Comparison of ENCODE assay signal across 8 mouse cellular contexts in the genomic region with DNA sequence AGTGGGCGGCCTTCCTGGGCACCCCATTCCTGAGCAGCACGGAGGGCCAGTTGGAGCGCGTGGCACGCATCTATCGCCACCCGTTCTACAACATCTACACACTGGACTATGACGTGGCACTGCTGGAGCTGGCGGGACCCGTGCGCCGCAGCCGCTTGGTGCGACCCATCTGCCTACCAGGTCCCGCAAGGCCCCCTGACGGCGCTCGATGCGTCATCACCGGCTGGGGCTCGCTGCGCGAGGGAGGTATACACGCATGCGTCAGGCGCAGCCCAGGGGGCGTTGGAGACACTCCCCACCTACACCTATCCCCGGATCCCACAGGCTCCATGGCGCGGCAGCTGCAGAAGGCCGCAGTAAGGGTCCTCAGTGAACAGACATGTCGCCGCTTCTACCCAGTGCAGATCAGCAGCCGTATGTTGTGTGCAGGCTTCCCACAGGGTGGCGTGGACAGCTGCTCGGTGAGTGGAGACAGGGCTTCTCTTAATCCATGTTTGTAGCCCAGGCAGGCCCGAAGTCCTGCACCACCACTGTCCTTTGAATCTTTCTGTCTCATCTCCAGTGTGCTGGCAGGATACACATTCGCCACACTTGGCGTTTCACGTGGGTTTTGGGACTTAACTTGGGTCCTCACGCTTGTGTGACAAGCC. TPM values are rescaled to one million over a fixed set of nuclear protein-coding genes. Genes with fewer than 3 reads are reported as not detected.
DNase-seq lines count a peak whose midpoint lies in the region; ATAC-seq lines count a peak whose summit lies in the region.

No protein-coding gene starts in this region.

- no peak for ATAC-seq in cerebellum, adult (ENCODE audit: insufficient number of reproducible peaks, low FRiP score, low TSS enrichment)
- ATAC-seq in midbrain, embryonic 12.5 days (ENCODE audit: low FRiP score, low read depth), result no peak
- ATAC-seq in midbrain, embryonic 15.5 days (replicated peaks), result no peak
- ATAC-seq in CD4-positive, CD25-positive, alpha-beta regulatory T cell, adult 4 months, result no peak

- WGBS in midbrain, embryonic 12.5 days, result 28% methylated on average over 41 of the region's 41 CpGs
- 34% methylated on average over 41 of the region's 41 CpGs for WGBS in midbrain, embryonic 15.5 days

- H3K9ac ChIP-seq in midbrain, embryonic 12.5 days (replicated peaks), result no peak overlapping the region
- H3K9ac ChIP-seq in midbrain, embryonic 15.5 days, result no peak overlapping the region

- peak; percentile 64 for DNase-seq in cerebellum, adult 9-11 months
- DNase-seq in layer of hippocampus, adult 9-11 months, result peak; percentile 74
- peak; percentile 68 for DNase-seq in right cerebral cortex, postnatal 14 days
- DNase-seq in adipocyte (ENCODE audit: low spot score), result no peak

- peak overlapping the region; percentile 17 for H3K4me2 ChIP-seq in midbrain, embryonic 12.5 days (replicated peaks)
- no peak overlapping the region for H3K4me2 ChIP-seq in midbrain, embryonic 15.5 days

- peaks cover 10% of the 10 kb centered on the region for H3K27me3 ChIP-seq in midbrain, embryonic 12.5 days
- H3K27me3 ChIP-seq in midbrain, embryonic 15.5 days (replicated peaks), result no peaks in the 10 kb centered on the region

- no peaks in the 10 kb centered on the region for H3K9me3 ChIP-seq in midbrain, embryonic 12.5 days
- H3K9me3 ChIP-seq in midbrain, embryonic 15.5 days, result no peaks in the 10 kb centered on the region

- H3K4me1 ChIP-seq in midbrain, embryonic 12.5 days, result peaks cover 24% of the 10 kb centered on the region
- peaks cover 19% of the 10 kb centered on the region for H3K4me1 ChIP-seq in midbrain, embryonic 15.5 days

- H3K4me3 ChIP-seq in midbrain, embryonic 12.5 days, result no peak overlapping the region
- H3K4me3 ChIP-seq in midbrain, embryonic 15.5 days, result no peak overlapping the region

- no peak overlapping the region for H3K27ac ChIP-seq in midbrain, embryonic 12.5 days (replicated peaks)
- no peak overlapping the region for H3K27ac ChIP-seq in midbrain, embryonic 15.5 days

- peaks cover 19% of the 10 kb centered on the region for H3K36me3 ChIP-seq in midbrain, embryonic 12.5 days
- peaks cover 12% of the 10 kb centered on the region; the same call in 1 of the 2 replicates for H3K36me3 ChIP-seq in midbrain, embryonic 15.5 days (replicated peaks)

RNA-seq across cellular contexts. Expression of a gene that starts 2.8 kb away (rescaled TPM):
- polyA plus RNA-seq in midbrain, embryonic 12.5 days (2016; fragmentation: Nextera tagmentation; extraction: Ambion mirVana), result 305 and 308 TPM in 2 replicates
- 318 and 330 TPM in 2 replicates for polyA plus RNA-seq in midbrain, embryonic 15.5 days (2015; fragmentation: Nextera tagmentation; extraction: Ambion mirVana)
- polyA plus RNA-seq in CD4-positive, CD25-positive, alpha-beta regulatory T cell, adult 4 months (2017; shearing (Covaris generic)), result 100 to 1,000 TPM; 212 to 257 TPM

RNA-seq across cellular contexts. Expression of a gene that starts 20.1 kb away (rescaled TPM):
- polyA plus RNA-seq in midbrain, embryonic 12.5 days (2016; fragmentation: Nextera tagmentation; extraction: Ambion mirVana), result 61.7 and 62.0 TPM in 2 replicates
- polyA plus RNA-seq in midbrain, embryonic 15.5 days (2015; fragmentation: Nextera tagmentation; extraction: Ambion mirVana), result 46.9 and 48.9 TPM in 2 replicates
- polyA plus RNA-seq in CD4-positive, CD25-positive, alpha-beta regulatory T cell, adult 4 months (2017; shearing (Covaris generic)), result 1 to 10 TPM; 3.3 to 4.7 TPM

RNA-seq across cellular contexts. Expression of a gene that starts 26.3 kb away (rescaled TPM):
- 0.08 and 0.14 TPM in 2 replicates for polyA plus RNA-seq in midbrain, embryonic 12.5 days (2016; fragmentation: Nextera tagmentation; extraction: Ambion mirVana)
- 0.23 and 0.41 TPM in 2 replicates for polyA plus RNA-seq in midbrain, embryonic 15.5 days (2015; fragmentation: Nextera tagmentation; extraction: Ambion mirVana)
- not detected for polyA plus RNA-seq in CD4-positive, CD25-positive, alpha-beta regulatory T cell, adult 4 months (2017; shearing (Covaris generic))

RNA-seq across cellular contexts. Expression of a gene that starts 31.9 kb away (rescaled TPM):
- polyA plus RNA-seq in midbrain, embryonic 12.5 days (2016; fragmentation: Nextera tagmentation; extraction: Ambion mirVana), result 8.7 and 11.8 TPM in 2 replicates
- polyA plus RNA-seq in midbrain, embryonic 15.5 days (2015; fragmentation: Nextera tagmentation; extraction: Ambion mirVana), result 5.5 and 8.2 TPM in 2 replicates
- 10 to 100 TPM; 25.3 to 38.9 TPM for polyA plus RNA-seq in CD4-positive, CD25-positive, alpha-beta regulatory T cell, adult 4 months (2017; shearing (Covaris generic))

RNA-seq across cellular contexts. Expression of a gene that starts 42.9 kb away (rescaled TPM):
- 44.6 and 47.1 TPM in 2 replicates for polyA plus RNA-seq in midbrain, embryonic 12.5 days (2016; fragmentation: Nextera tagmentation; extraction: Ambion mirVana)
- polyA plus RNA-seq in midbrain, embryonic 15.5 days (2015; fragmentation: Nextera tagmentation; extraction: Ambion mirVana), result 85.5 and 89.5 TPM in 2 replicates
- 10 to 100 TPM; 12.2 to 22.2 TPM for polyA plus RNA-seq in CD4-positive, CD25-positive, alpha-beta regulatory T cell, adult 4 months (2017; shearing (Covaris generic))
